Mouse (Mus musculus) midbrain, embryonic 16.5 days (tissue): ENCODE results near the gene Gm16434. TPM values are rescaled to one million over a fixed set of nuclear protein-coding genes. Genes with fewer than 3 reads are reported as not detected.
"Not testable (repeated sequence)": the region's sequence is repeated elsewhere in the genome, so short reads cannot be mapped to it uniquely, and the experiment has no call there.

ENCODE experiments used
- ATAC-seq: fragments of 200-750 bp; cut with Nextera tagmentation; 2 replicates; pipeline ENCODE4 v1.8.0; 2017; ENCODE audit warnings: moderate TSS enrichment
- H3K27ac ChIP-seq: fragments of 300-500 bp; sonication (generic); 2 replicates; pipeline ENCODE4 v1.5.1; 2014; ENCODE audit warnings: mild to moderate bottlenecking, low read length, mixed read lengths
- H3K27me3 ChIP-seq: fragments of 300-500 bp; sonication (generic); 2 replicates; pipeline ENCODE4 v1.6.1; 2014; ENCODE audit warnings: low read depth, low read length, mixed read lengths; ENCODE audit not compliant: control insufficient read depth, insufficient read depth
- H3K36me3 ChIP-seq: fragments of 300-500 bp; sonication (generic); 2 replicates; pipeline ENCODE4 v1.6.1; 2014; ENCODE audit warnings: mild to moderate bottlenecking, low read length, moderate library complexity, mixed read lengths; ENCODE audit not compliant: control insufficient read depth, insufficient read depth
- H3K4me1 ChIP-seq: fragments of 300-500 bp; sonication (generic); 2 replicates; pipeline ENCODE4 v1.6.1; 2014; ENCODE audit warnings: mild to moderate bottlenecking, low read length, mixed read lengths; ENCODE audit not compliant: control insufficient read depth, insufficient read depth
- H3K4me2 ChIP-seq: fragments of 300-500 bp; sonication (generic); 2 replicates; pipeline ENCODE4 v1.6.1; 2014; ENCODE audit warnings: mild to moderate bottlenecking, low read length, mixed read lengths
- H3K4me3 ChIP-seq: fragments of 300-500 bp; sonication (generic); 2 replicates; pipeline ENCODE4 v1.5.1; 2014; ENCODE audit warnings: low read depth, mild to moderate bottlenecking, low read length, moderate library complexity, mixed read lengths
- H3K9ac ChIP-seq: fragments of 300-500 bp; sonication (generic); 2 replicates; pipeline ENCODE4 v1.6.1; 2014; ENCODE audit warnings: low read depth, low read length, mixed read lengths
- H3K9me3 ChIP-seq: fragments of 300-500 bp; sonication (generic); replicated peaks from 2 replicates; pipeline ENCODE4 v1.6.1; 2014; ENCODE audit warnings: mild to moderate bottlenecking, low read length, mixed read lengths; ENCODE audit not compliant: control insufficient read depth, poor library complexity, severe bottlenecking
- WGBS: fragments of 180-500 bp; shearing (Covaris S2); extraction: QIAGEN DNeasy Blood & Tissue Kit; methylation state at CpG from one replicate; pipeline ENCODE4 v1.1.7; 2014; 5-methylcytosine and 5-hydroxymethylcytosine counted together
- polyA plus RNA-seq: library from polyadenylated mRNA; unstranded; fragments of >200 nt; fragmentation: Nextera tagmentation; extraction: Ambion mirVana; gene quantifications from 2 replicates; pipeline ENCODE4 v1.2.1, GENCODE M21; 2015

The Gm16434 gene
- polyA plus RNA-seq = not detected in 2 replicates

GRCm38 (mm10) chr14:7194440-7194839 is at the start of gene Gm16434:
TSS of gene Gm16434 (minus strand) at chr14:7194540.
- no CpG with 5 or more reads among the region's 2 CpGs for WGBS
- not testable (repeated sequence) for H3K9me3 ChIP-seq, H3K4me3 ChIP-seq, H3K9ac ChIP-seq, H3K4me2 ChIP-seq, H3K27ac ChIP-seq, H3K36me3 ChIP-seq, ATAC-seq, H3K27me3 ChIP-seq, H3K4me1 ChIP-seq

DNA sequence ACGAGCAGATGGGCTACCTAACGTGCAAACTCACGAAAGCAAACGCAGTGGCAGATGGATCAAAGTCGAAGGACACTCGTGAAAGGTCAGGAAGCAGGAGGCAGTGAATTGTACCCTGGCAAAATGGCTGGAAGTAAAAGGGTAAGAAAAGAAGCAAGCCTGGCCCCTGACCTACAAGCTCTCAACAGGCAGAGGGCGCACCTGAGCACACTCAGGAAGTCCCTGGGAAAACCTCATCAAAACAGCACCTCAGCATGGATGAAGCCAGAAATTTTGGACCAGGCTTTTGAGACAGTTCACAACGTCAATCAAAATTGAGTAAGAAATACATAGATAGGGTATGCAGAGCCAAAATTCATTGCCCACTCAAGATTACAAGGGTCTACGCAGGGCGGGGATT is 49.2 kb upstream of the Gm16434 start:
- H3K4me2 ChIP-seq, H3K9me3 ChIP-seq, ATAC-seq, H3K9ac ChIP-seq, H3K36me3 ChIP-seq, H3K4me1 ChIP-seq, H3K4me3 ChIP-seq, H3K27ac ChIP-seq, H3K27me3 ChIP-seq: not testable (repeated sequence)
- 2% methylated on average over 7 of the region's 10 CpGs for WGBS

- not testable (repeated sequence) for H3K4me3 ChIP-seq, H3K9me3 ChIP-seq, H3K36me3 ChIP-seq, H3K4me1 ChIP-seq, H3K4me2 ChIP-seq, H3K9ac ChIP-seq, H3K27ac ChIP-seq, ATAC-seq, H3K27me3 ChIP-seq
- WGBS = 88% methylated on average over 2 of the region's 3 CpGs
Observed at GRCm38 (mm10) chr14:7200070-7200469, 5.7 kb upstream of the Gm16434 start.

GRCm38 (mm10) chr14:7174483-7174971 is 19.8 kb downstream of the Gm16434 start, which contains the start of gene Gm3512:
TSS of gene Gm3512 (minus strand) at chr14:7174533.
- not testable (repeated sequence) for H3K27me3 ChIP-seq, H3K27ac ChIP-seq, H3K4me1 ChIP-seq, H3K36me3 ChIP-seq, H3K4me3 ChIP-seq, H3K4me2 ChIP-seq, H3K9me3 ChIP-seq, H3K9ac ChIP-seq
- WGBS = no CpG with 5 or more reads among the region's 37 CpGs
- peak; percentile 89 for ATAC-seq

Other genes with a start within 250 kb of the Gm16434 start
- gene Gm6356, start 220.7 kb downstream of the Gm16434 start, polyA plus RNA-seq = not detected in 2 replicates
- gene Gm10406, start 167.1 kb downstream of the Gm16434 start, polyA plus RNA-seq = 4.8 and 6.6 TPM in 2 replicates
- gene Gm3685, start 149.6 kb downstream of the Gm16434 start, polyA plus RNA-seq = not detected in 2 replicates
- 8.1 and 9.9 TPM in 2 replicates for gene Gm3696, start 93.9 kb downstream of the Gm16434 start, polyA plus RNA-seq
- gene Gm6676, start 69.1 kb downstream of the Gm16434 start, polyA plus RNA-seq = not detected in 2 replicates
- gene Gm3512, start 20.0 kb downstream of the Gm16434 start, polyA plus RNA-seq = 14.3 and 15.5 TPM in 2 replicates
- gene Gm3727, start 70.2 kb upstream of the Gm16434 start, polyA plus RNA-seq = not detected in 2 replicates
- gene Gm3739, start 120.5 kb upstream of the Gm16434 start, polyA plus RNA-seq = 7.2 and 7.7 TPM in 2 replicates
- gene Gm5797, start 137.9 kb upstream of the Gm16434 start, polyA plus RNA-seq = not detected in 2 replicates
- gene Gm8374, start 170.6 kb upstream of the Gm16434 start, polyA plus RNA-seq = not detected in 2 replicates